Mouse (Mus musculus) bone marrow macrophage, adult 2 months (primary cell): Measurements from ENCODE around the gene Dtx2.

ENCODE experiments used
- CTCF ChIP-seq: IDR thresholded peaks from 2 replicates; pipeline ENCODE4 v1.5.1; 2012; ENCODE audit warnings: low read depth, mild to moderate bottlenecking, low read length, moderate library complexity
- POLR2A ChIP-seq: IDR thresholded peaks from 2 replicates; pipeline ENCODE4 v1.6.1; 2012; ENCODE audit warnings: mild to moderate bottlenecking, low read depth, low read length, borderline replicate concordance

- TF ChIP-seq CTCF (no peak), POLR2A (no peak)
These were observed 6.6 kb downstream of the Dtx2 start for GRCm38 (mm10) chr5:136001222-136001621.
